18 mouse cellular contexts compared by ENCODE assay signal in genomic region chr19:46312566-46312965, GRCm38 (mm10). TPM values are rescaled to one million over a fixed set of nuclear protein-coding genes. Genes with fewer than 3 reads are reported as not detected.
A peak's percentile ranks its signal among the peaks of the same experiment; 100 is the strongest.
DNase-seq lines count a peak whose midpoint lies in the region; ATAC-seq and TF ChIP-seq lines count a peak whose summit lies in the region.
"Had no signal": no experiment of that assay in that cellular context is flagged by ENCODE, and none has a peak within 500 bp of the region (broad histone marks: within the 10 kb centered on the region; RNA-seq: fewer than 3 reads in every experiment).

No protein-coding gene starts in this region.

- H3K9me3 ChIP-seq in liver, embryonic 14.5 days (ENCODE audit: control insufficient read depth, low read length) = no peaks in the 10 kb centered on the region
- H3K9me3 ChIP-seq: limb, embryonic 15.5 days; midbrain, embryonic 13.5 days; neural tube, embryonic 13.5 days had no signal

- TF ChIP-seq CTCF in liver, embryonic 14.5 days (IDR thresholded peaks at IDR 0.05; ENCODE audit: low read depth) = no peak

- no peak overlapping the region for H3K9ac ChIP-seq in liver, embryonic 14.5 days (replicated peaks)
- H3K9ac ChIP-seq: forebrain, postnatal 0 days; hindbrain, embryonic 14.5 days; limb, embryonic 15.5 days; midbrain, embryonic 13.5 days; neural tube, embryonic 13.5 days had no signal

- TF ChIP-seq EP300 in liver, embryonic 14.5 days (IDR thresholded peaks at IDR 0.05; ENCODE audit: low read depth) = no peak

- WGBS in liver, embryonic 14.5 days (ENCODE audit: insufficient replicate concordance) = 90% methylated on average over 21 of the region's 21 CpGs

- peak overlapping the region; percentile 41; the same call in 1 of the 2 replicates for H3K27ac ChIP-seq in liver, embryonic 14.5 days
- H3K27ac ChIP-seq: hindbrain, embryonic 14.5 days; layer of hippocampus, adult 2 months; limb, embryonic 15.5 days; midbrain, embryonic 13.5 days; neural tube, embryonic 13.5 days had no signal

- ATAC-seq in liver, embryonic 14.5 days (ENCODE audit: insufficient read depth) = no peak
- ATAC-seq: forebrain, postnatal 0 days; midbrain, embryonic 13.5 days had no signal

- no peak overlapping the region for H3K4me2 ChIP-seq in liver, embryonic 14.5 days (ENCODE audit: low read depth)
- H3K4me2 ChIP-seq: hindbrain, embryonic 14.5 days; limb, embryonic 15.5 days; midbrain, embryonic 13.5 days; neural tube, embryonic 13.5 days had no signal

- peaks cover 40 to 42% of the 10 kb centered on the region in 2 experiments for H3K4me1 ChIP-seq in liver, embryonic 14.5 days (replicated peaks; ENCODE audit: control insufficient read depth in 2 of 2, insufficient read depth in 2 of 2, low read length in 1 of 2)

- no peaks in the 10 kb centered on the region for H3K36me3 ChIP-seq in liver, embryonic 14.5 days (replicated peaks; ENCODE audit: control insufficient read depth, insufficient read depth, low read depth)

- DNase-seq in cerebellum, adult 11 months = peak; percentile 16
- no peak for DNase-seq in cerebellum, adult 9-10 months
- peak; percentile 91 for DNase-seq in heart, adult 11 months
- no peak for DNase-seq in heart, adult 9 months (ENCODE audit: low spot score in 2 of 2)
- DNase-seq in ovary, adult 18-20 months (ENCODE audit: low spot score) = peak; percentile 1
- DNase-seq in ovary, postnatal 10 days (ENCODE audit: low spot score) = no peak
- no peak for DNase-seq in liver, embryonic 14.5 days (ENCODE audit: low read depth in 3 of 3, low spot score in 3 of 3)
- no peak for DNase-seq in B cell, adult 2 months
- DNase-seq: adrenal gland, adult 8-10 months; forebrain, postnatal 0 days; kidney, adult 9 months; lung, postnatal 36 days; thymus, adult 18-20 months had no signal

- H3K27me3 ChIP-seq in liver, embryonic 14.5 days (ENCODE audit: control insufficient read depth, insufficient read depth, low read length) = peaks cover 19% of the 10 kb centered on the region

- H3K4me3 ChIP-seq in liver, embryonic 14.5 days (ENCODE audit: insufficient read depth in 1 of 2, low read depth in 2 of 2, low read length in 2 of 2) = no peak overlapping the region
- H3K4me3 ChIP-seq: layer of hippocampus, adult 2 months; limb, embryonic 15.5 days; midbrain, embryonic 13.5 days; neural tube, embryonic 13.5 days had no signal

RNA-seq across cellular contexts. Expression of gene Nfkb2, which starts 8.4 kb away (rescaled TPM):
- 4.0 and 4.5 TPM in 2 replicates for polyA plus RNA-seq in liver, embryonic 14.5 days (2012; rRNA removed)
- 2.6 and 3.9 TPM in 2 replicates for polyA plus RNA-seq in liver, embryonic 14.5 days (2014; fragmentation: Nextera tagmentation; extraction: Ambion mirVana)

RNA-seq across cellular contexts. Expression of gene Psd, which starts 14.4 kb away (rescaled TPM):
- 4.9 and 5.9 TPM in 2 replicates for polyA plus RNA-seq in liver, embryonic 14.5 days (2012; rRNA removed)
- 4.9 and 6.2 TPM in 2 replicates for polyA plus RNA-seq in liver, embryonic 14.5 days (2014; fragmentation: Nextera tagmentation; extraction: Ambion mirVana)

RNA-seq across cellular contexts. Expression of gene Fbxl15, which starts 15.4 kb away (rescaled TPM):
- 6.3 and 8.0 TPM in 2 replicates for polyA plus RNA-seq in liver, embryonic 14.5 days (2012; rRNA removed)
- polyA plus RNA-seq in liver, embryonic 14.5 days (2014; fragmentation: Nextera tagmentation; extraction: Ambion mirVana) = 10.0 and 12.5 TPM in 2 replicates

RNA-seq across cellular contexts. Expression of gene Cuedc2, which starts 25.9 kb away (rescaled TPM):
- 35.3 and 54.9 TPM in 2 replicates for polyA plus RNA-seq in liver, embryonic 14.5 days (2012; rRNA removed)
- polyA plus RNA-seq in liver, embryonic 14.5 days (2014; fragmentation: Nextera tagmentation; extraction: Ambion mirVana) = 76.6 and 79.2 TPM in 2 replicates

RNA-seq across cellular contexts. Expression of gene Mfsd13a, which starts 28.4 kb away (rescaled TPM):
- polyA plus RNA-seq in liver, embryonic 14.5 days (2012; rRNA removed) = 9.5 and 12.5 TPM in 2 replicates
- polyA plus RNA-seq in liver, embryonic 14.5 days (2014; fragmentation: Nextera tagmentation; extraction: Ambion mirVana) = 8.3 and 9.5 TPM in 2 replicates

Comparison
In these comparisons a context has a peak if more than half of its experiments do, and no peak if none do; other contexts are left out.
1. DNase-seq: peak in cerebellum, adult 11 months (single experiment), heart, adult 11 months (single experiment) and ovary, adult 18-20 months (single experiment); none in cerebellum, adult 9-10 months (single experiment), heart, adult 9 months (0 of 2), ovary, postnatal 10 days (single experiment), liver, embryonic 14.5 days (0 of 3) and B cell, adult 2 months (0 of 2).